In the genomic region with DNA sequence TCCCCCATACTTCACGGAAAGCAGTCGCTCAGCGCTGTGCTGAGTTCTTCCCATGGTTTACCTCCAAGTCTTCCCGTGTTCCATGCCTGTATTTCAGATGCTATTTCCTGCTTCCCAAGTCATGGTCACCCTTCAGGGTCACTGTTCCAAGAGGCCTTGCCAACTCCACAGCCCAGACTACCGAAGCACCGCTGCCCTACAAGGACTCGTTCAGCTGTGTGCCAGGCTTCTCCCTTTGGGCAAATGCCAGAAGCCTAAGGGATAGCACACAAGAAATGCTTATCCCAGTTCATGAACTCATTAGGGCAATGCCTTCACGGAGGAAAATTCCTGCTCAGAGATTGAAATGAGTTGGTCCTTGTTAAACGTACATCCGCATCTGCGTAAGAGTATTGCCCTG, we compare ENCODE assay signal across 12 mouse cellular contexts. TPM values are rescaled to one million over a fixed set of nuclear protein-coding genes. Genes with fewer than 3 reads are reported as not detected.
DNase-seq lines count a peak whose midpoint lies in the region; ATAC-seq and TF ChIP-seq lines count a peak whose summit lies in the region.
"Had no signal": no experiment of that assay in that cellular context is flagged by ENCODE, and none has a peak within 500 bp of the region (broad histone marks: within the 10 kb centered on the region; RNA-seq: fewer than 3 reads in every experiment).

No protein-coding gene starts in this region.

- no peak for TF ChIP-seq POLR2A in testis, adult 2 months (IDR thresholded peaks at IDR 0.05; ENCODE audit: control insufficient read depth, low read depth, low read length)

- 0 out of 2 replicates have a peak overlapping the region, but pooled peaks have one; percentile 43 for H3K9ac ChIP-seq in intestine, embryonic 16.5 days (ENCODE audit: low read depth, low read length)
- H3K9ac ChIP-seq: liver, embryonic 13.5 days had no signal

- intact Hi-C loops in left cerebral cortex, adult 2 months (cut with DNase I) = no loop called here
- intact Hi-C loops in gastrocnemius, adult 2 months (cut with DNase I) = no loop called here

- no peaks in the 10 kb centered on the region for H3K36me3 ChIP-seq in intestine, embryonic 16.5 days (ENCODE audit: control insufficient read depth, insufficient read depth, low read length)
- no peaks in the 10 kb centered on the region; the same call in 1 of the 2 replicates for H3K36me3 ChIP-seq in testis, adult 2 months (ENCODE audit: control insufficient read depth, insufficient read depth, low read length)

- H3K4me1 ChIP-seq in intestine, embryonic 16.5 days (ENCODE audit: control insufficient read depth, insufficient read depth, low read length) = no peaks in the 10 kb centered on the region
- no peaks in the 10 kb centered on the region; the same call in 1 of the 2 replicates for H3K4me1 ChIP-seq in testis, adult 2 months (ENCODE audit: control insufficient read depth, insufficient read depth, low read length)
- H3K4me1 ChIP-seq: liver, embryonic 13.5 days had no signal

- H3K9me3 ChIP-seq in intestine, embryonic 16.5 days (ENCODE audit: control insufficient read depth, low read length) = no peaks in the 10 kb centered on the region
- H3K9me3 ChIP-seq: liver, embryonic 13.5 days had no signal

- H3K27ac ChIP-seq in intestine, embryonic 16.5 days (ENCODE audit: low read length) = peak overlapping the region; percentile 11; the same call in 1 of the 2 replicates
- peak overlapping the region; percentile 21; the same call in 1 of the 2 replicates for H3K27ac ChIP-seq in testis, adult 2 months (ENCODE audit: control insufficient read depth, insufficient read depth, low read depth, low read length)
- H3K27ac ChIP-seq in left cerebral cortex, adult 2 months = no peak overlapping the region
- H3K27ac ChIP-seq in gastrocnemius, adult 2 months = no peak overlapping the region
- H3K27ac ChIP-seq: liver, embryonic 13.5 days; macrophage had no signal

- 80% methylated on average over 11 of the region's 11 CpGs for WGBS in intestine, embryonic 16.5 days

- no peak overlapping the region for H3K4me3 ChIP-seq in intestine, embryonic 16.5 days (ENCODE audit: low read length)
- H3K4me3 ChIP-seq in testis, adult 2 months (ENCODE audit: control insufficient read depth, low read depth, low read length) = no peak overlapping the region
- H3K4me3 ChIP-seq in left cerebral cortex, adult 2 months = no peak overlapping the region
- no peak overlapping the region for H3K4me3 ChIP-seq in gastrocnemius, adult 2 months
- H3K4me3 ChIP-seq: liver, embryonic 13.5 days had no signal

- no peak overlapping the region for H3K4me2 ChIP-seq in intestine, embryonic 16.5 days (ENCODE audit: low read depth, low read length)
- H3K4me2 ChIP-seq: liver, embryonic 13.5 days had no signal

- peak; percentile 43 for DNase-seq in ovary, adult 18-20 months (ENCODE audit: low spot score)
- DNase-seq in ovary, postnatal 10 days (ENCODE audit: low spot score) = no peak
- DNase-seq in heart, adult 8-10 months (ENCODE audit: low spot score) = peak; percentile 24
- DNase-seq in left cerebral cortex, adult 2 months (ENCODE audit: extremely low spot score in 1 of 2, low spot score in 2 of 2) = no peak
- no peak for DNase-seq in gastrocnemius, adult 2 months
- no peak for DNase-seq in spleen, postnatal 36 days (ENCODE audit: low spot score in 2 of 2)
- DNase-seq: embryo, embryonic 11 days; gastrocnemius, postnatal 25 days; liver, embryonic 13.5 days had no signal

- TF ChIP-seq CTCF in testis, adult 2 months (IDR thresholded peaks at IDR 0.05; ENCODE audit: control insufficient read depth, insufficient read depth, insufficient replicate concordance, low read depth, low read length) = no peak
- TF ChIP-seq CTCF in left cerebral cortex, adult 2 months (IDR thresholded peaks at IDR 0.05) = no peak
- no peak for TF ChIP-seq CTCF in gastrocnemius, adult 2 months (IDR thresholded peaks at IDR 0.05)

- peak; percentile 13; the same call in 1 of the 2 replicates for ATAC-seq in intestine, embryonic 16.5 days

- H3K27me3 ChIP-seq in intestine, embryonic 16.5 days (replicated peaks; ENCODE audit: control insufficient read depth, insufficient read depth, low read length) = no peaks in the 10 kb centered on the region
- H3K27me3 ChIP-seq in testis, adult 2 months (ENCODE audit: control insufficient read depth, insufficient read depth, low read length) = no peaks in the 10 kb centered on the region
- H3K27me3 ChIP-seq: liver, embryonic 13.5 days had no signal

RNA-seq across cellular contexts. Expression of gene Kif14, which starts 47.0 kb away (rescaled TPM):
- total RNA-seq in heart, adult 8-10 months (2022) = under 1 TPM in 3 of 4 experiments, not detected in 1; 0.06 to 0.37 (median 0.11) TPM
- polyA plus RNA-seq in intestine, embryonic 16.5 days (2015; fragmentation: Nextera tagmentation; extraction: Ambion mirVana) = 2.5 and 2.7 TPM in 2 replicates
- 2.0 and 2.2 TPM in 2 replicates for polyA plus RNA-seq in testis, adult 2 months (2012; rRNA removed)
- total RNA-seq in left cerebral cortex, adult 2 months (2021) = under 1 TPM; 0.14 to 0.23 TPM
- under 1 TPM in 1 of 2 experiments, not detected in 1; 0.08 TPM for total RNA-seq in gastrocnemius, adult 2 months (2021)

Comparison
In these comparisons a context has a peak if more than half of its experiments do, and no peak if none do; other contexts are left out.
1. DNase-seq: peak in ovary, adult 18-20 months (single experiment) and heart, adult 8-10 months (single experiment); none in ovary, postnatal 10 days (single experiment), left cerebral cortex, adult 2 months (0 of 2), gastrocnemius, adult 2 months (single experiment) and spleen, postnatal 36 days (0 of 2).
2. H3K27ac ChIP-seq: peak in intestine, embryonic 16.5 days (single experiment) and testis, adult 2 months (single experiment); none in left cerebral cortex, adult 2 months (single experiment) and gastrocnemius, adult 2 months (single experiment).